Mouse (Mus musculus): ENCODE results near the gene Snx13. TPM values are rescaled to one million over a fixed set of nuclear protein-coding genes. Genes with fewer than 3 reads are reported as not detected.
A peak's percentile ranks its signal among the peaks of the same experiment; 100 is the strongest.

Gene Snx13
- total RNA-seq (2021): 10 to 100 TPM; 36.5 to 37.1 TPM
- long read RNA-seq, experiment 1, full-length matches to known transcripts: 7 of 20 reads
- long read RNA-seq, experiment 1, partial matches to known transcripts: 0 of 20 reads
- long read RNA-seq, experiment 1, other reads (novel, unspliced or antisense): 13 of 20 reads
- long read RNA-seq, experiment 2, full-length matches to known transcripts: 16 of 49 reads
- long read RNA-seq, experiment 2, partial matches to known transcripts: 14 of 49 reads
- long read RNA-seq, experiment 2, other reads (novel, unspliced or antisense): 19 of 49 reads

DNA sequence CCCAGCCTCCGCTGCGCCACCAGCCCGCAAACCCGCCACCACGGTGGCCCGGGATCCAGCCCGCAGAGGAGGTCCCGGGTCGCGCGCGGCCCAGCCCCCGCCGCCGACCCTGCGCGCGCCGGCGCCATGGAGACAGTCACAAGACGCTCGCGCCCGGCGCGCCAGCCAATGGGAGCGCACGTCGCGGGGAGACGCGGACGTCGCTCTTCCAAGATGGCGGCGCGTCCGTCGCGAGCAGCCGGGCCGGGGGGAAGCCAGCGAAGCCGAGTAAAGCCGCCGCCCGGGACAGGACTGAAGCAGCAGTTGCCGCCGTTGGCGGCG is at the start of gene Snx13:
TSS of gene Snx13 (plus strand) at position 188 of the 321 bp plus-strand sequence.
- peak; percentile 84 to 91 for DNase-seq (ENCODE audit: low spot score in 2 of 2)

GRCm38 (mm10) chr12:34997597-34998182 is 49.3 kb upstream of the Snx13 start:
- no peak for DNase-seq (ENCODE audit: low spot score in 2 of 2)

- DNase-seq (ENCODE audit: low spot score in 2 of 2): no peak
Observed at GRCm38 (mm10) chr12:34998778-34999467, 48.1 kb upstream of the Snx13 start.

DNA sequence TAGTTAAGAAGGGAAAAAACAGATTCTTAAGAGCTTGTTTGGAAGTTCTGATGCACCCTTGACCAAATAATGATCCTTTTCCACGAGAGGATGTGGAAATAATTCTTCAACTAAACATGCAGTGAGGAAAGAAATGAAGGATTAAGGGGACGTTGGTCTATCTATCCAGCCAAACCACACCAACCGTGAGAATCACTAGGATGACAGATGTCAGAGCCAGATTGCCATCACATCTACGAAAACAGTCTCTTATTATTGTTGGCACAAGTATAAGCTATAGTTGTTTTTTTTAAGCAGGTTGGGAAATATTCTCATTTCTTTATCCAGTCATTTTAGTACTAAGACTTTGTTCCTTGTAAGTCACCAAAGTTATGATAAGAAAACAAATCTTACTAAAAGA is 46.7 kb upstream of the Snx13 start:
- no peak for DNase-seq (ENCODE audit: low spot score in 2 of 2)

DNA sequence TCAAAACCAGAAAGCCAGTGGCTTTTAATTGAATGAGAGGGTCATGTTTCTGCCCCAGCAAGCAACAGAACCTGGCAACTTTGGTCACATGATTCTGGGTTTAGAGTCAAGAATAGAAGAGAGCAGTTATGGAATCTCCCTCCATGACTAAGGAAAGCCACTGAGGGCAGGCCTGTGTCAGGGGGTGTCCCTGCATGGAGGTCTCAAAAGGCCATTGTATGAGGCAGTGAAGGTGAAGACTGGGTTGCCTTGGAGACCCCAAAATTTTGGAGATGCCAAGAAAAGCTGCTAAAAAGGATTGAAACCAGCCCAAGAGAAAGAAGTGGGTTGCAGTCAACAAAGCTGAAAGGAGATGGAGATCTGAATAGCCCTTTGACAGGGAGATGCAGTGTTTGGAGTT is 41.2 kb upstream of the Snx13 start:
- DNase-seq (ENCODE audit: low spot score in 2 of 2): no peak

GRCm38 (mm10) chr12:35007851-35008250 is 39.1 kb upstream of the Snx13 start:
- DNase-seq (ENCODE audit: low spot score in 2 of 2): no peak

DNA sequence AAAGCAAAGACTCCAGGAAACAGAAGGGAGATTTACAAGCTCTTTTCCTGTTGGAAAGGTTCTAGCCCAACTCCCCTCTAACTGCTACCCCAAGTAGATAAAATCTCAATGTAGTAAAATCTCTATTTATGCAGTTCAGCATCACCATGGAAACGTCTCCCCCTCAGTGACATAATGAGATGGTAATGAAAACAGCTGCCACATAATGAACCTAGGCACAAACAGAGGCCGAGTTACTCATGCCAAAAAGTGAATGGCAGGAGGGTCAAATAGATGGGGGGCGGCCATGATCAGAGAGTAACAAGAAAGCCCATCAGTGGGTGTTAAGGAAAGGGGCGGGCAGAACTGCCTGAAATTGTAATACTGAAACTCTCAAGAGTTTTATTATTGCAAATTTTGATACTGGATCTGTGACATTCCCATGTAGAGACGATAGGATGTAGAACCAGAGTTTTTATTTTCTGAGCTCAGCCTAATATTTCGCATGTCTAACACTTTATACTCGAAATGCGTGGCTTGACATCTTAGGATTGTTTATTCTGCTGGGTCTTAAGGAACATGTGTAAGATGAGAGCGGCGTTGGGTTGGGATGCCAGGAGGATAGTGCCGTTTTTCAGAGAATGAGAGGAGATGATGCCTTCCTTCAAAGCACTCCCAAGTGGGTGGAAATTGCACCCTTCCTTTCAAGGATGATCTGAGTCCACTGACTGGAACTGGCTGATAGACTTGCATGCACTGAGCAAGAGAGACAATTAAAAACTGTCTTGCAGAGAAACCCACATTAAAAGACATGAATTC is 38.4 kb upstream of the Snx13 start:
- DNase-seq (ENCODE audit: low spot score in 2 of 2): no peak

GRCm38 (mm10) chr12:35011462-35011861 is 35.5 kb upstream of the Snx13 start:
- no peak for DNase-seq (ENCODE audit: low spot score in 2 of 2)

DNA sequence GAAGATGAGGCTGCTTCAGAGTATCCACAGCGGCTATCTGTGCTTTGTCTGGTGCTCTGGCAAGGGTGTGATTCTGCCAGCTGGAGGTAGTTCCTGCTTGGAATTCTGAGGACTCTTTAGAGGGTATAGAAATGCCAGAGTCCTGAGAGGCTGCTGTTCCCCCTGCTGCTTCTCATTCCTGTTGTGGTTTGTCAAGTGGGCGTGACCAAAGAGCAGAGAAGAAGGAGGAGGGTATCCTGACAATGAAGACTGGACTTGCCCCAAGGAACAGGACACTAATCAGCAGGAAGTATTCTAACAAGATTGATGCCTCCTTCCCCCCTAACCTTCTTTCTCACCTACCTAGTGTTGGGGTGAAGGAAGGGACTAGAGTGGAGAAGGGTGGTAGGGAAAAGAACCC is 33.0 kb upstream of the Snx13 start:
- no peak for DNase-seq (ENCODE audit: low spot score in 2 of 2)

- DNase-seq (ENCODE audit: low spot score in 2 of 2): no peak
Observed at GRCm38 (mm10) chr12:35016056-35016455, 30.9 kb upstream of the Snx13 start.

DNA sequence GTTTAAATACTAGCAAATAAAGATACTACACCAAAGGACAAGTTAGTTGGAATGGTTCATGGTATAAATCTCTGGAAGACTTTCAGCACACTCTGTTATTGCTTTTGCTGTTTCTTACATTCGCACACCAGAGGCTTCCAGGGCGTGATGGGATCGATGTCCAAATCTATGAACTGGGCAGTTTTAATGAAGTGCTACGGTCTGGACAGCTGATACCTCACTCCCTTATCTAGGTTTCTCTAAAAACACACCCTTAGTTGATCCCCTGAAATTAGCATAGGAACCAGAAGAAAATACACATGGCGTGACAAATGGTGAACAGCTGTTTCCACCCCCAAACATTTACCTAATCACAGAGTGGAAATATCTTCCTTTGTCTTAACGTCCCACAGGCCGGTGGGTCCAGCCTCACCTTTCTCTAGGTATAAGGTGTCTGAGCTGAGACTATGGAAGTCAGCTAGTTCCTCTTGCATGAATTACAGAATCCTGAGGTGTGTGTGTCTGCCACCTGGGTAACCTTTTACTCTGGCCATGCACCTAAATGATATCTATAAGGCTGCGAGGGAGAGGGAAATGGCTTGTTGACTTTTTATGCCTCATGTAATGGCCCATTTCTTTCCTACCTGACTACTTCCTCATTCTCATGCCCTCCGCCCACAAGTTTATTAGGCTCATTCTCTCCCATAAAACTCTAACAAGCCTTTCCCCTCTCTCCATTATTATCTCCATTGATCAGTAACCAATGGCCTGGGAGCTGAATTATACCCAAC is 30.3 kb upstream of the Snx13 start:
- no peak for DNase-seq (ENCODE audit: low spot score in 2 of 2)

DNA sequence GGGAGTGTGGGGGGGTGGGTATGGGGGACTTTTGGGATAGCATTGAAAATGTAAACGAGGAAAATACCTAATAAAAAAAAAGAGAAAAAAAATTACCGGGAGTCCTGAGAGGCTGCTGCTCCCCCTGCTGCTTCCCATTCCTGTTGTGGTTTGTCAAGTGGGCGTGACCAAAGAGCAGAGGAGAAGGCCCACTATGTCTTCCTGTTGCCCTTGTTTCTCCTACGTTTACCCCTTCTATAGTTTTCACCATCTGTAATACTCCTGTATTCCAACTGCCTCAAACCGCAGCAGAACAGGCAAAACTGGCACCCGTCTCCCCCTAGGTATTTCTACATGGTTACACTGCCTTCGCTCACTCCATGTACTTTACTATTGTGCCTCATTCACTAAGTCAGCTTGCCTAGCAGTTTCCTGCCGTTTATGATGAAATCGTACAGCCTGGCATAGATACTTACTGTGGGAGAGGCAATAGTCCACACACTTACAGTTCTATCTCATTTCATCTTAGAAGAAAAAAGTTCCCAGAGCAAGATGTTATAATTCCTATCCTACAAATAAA is 28.2 kb upstream of the Snx13 start:
- DNase-seq (ENCODE audit: low spot score in 2 of 2): no peak

DNA sequence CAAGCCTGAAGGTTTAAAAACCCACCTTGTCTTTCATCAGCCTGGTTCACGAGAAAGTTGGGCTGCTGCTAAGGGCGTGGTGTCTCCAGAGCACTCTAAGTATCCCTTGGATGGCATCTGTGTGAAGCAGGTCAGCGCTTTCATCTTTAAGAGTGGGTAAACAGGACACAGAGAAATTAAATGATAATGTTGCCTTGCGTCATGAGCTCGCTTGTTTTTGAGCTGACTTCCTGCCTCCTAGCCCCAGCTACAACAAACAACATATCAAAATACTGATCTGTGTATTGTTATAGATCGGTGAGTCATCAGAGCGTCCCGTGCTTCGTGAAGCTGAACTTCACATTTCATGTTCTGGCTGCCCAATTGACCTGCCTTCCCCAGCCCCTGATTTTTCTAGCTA is 25.7 kb upstream of the Snx13 start:
- DNase-seq (ENCODE audit: low spot score in 2 of 2): no peak

- DNase-seq (ENCODE audit: low spot score in 2 of 2): no peak
Observed at GRCm38 (mm10) chr12:35022066-35022465, 24.9 kb upstream of the Snx13 start.

DNA sequence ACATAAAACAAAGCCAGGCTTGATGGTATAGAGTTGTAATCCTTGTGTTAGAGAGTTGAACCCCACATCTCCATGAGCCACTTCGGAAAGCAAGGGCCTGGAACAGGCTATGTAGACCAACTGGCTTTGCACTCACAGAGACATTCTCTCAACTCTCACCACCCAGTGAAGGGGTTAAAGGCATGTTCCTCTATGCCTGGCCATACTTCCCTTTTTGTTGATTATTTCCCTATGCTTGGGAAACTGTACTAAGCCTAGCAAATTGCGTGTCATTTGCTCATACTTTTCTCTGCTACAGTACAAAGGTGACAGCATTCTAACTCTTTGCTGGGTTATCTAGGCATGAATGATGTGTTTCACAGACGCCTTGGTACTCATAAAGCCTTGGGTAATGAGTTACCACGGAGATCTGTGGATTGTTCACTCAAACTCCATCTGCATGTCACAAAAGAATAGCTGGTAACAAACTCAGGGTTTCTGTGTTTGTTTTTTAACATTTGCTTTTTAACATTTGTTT is 21.0 kb upstream of the Snx13 start:
- DNase-seq (ENCODE audit: low spot score in 2 of 2): no peak

- no peak for DNase-seq (ENCODE audit: low spot score in 2 of 2)
Observed at GRCm38 (mm10) chr12:35027533-35027932, 19.5 kb upstream of the Snx13 start.

DNA sequence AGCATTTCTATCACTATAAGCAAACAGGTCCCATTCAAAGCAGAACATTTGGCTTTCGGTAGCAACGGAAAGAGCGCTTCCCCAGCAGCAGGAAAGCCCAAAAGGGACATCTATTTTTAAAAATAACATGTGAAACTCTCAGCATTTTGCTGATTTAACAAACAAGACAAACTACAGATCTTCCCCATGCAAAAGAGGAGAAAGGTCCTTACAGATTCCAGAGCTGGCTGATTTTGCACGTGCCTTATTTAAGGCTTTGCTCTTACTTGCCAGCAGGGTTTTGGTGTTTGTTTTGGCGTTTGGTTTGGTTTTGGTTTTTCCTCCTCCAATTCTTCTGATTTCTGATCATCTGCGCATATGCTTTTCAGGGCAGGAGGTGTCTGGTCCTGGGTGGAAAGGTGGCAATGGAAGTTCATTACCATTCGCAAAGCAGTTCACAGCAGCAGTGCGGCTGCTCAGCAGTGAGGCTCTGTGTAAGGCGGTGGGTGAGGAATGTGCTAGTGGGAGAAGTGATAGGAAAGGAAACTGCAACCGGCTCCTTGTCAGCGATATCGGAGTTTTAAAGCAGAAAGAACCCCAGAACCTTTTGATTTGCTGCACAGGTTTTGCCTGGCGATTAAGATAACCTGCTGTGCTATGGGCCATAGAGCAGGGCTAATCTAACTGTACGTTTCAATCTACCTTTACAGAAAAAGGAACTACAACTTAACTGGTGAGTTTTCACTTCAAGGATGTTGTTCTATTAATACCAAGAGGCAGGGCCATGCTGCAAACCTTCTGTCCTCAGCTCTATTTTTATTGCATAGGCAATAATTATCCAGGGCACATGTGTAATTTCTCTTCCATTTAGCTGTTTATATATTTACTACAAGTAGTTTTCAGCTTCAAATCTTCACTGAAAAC is 8.1 kb upstream of the Snx13 start:
- peak in 1 of 2 experiments; percentile 11 for DNase-seq (ENCODE audit: low spot score in 2 of 2)

GRCm38 (mm10) chr12:35039571-35039936 is 7.4 kb upstream of the Snx13 start:
- no peak for DNase-seq (ENCODE audit: low spot score in 2 of 2)

- no peak for DNase-seq (ENCODE audit: low spot score in 2 of 2)
Observed at GRCm38 (mm10) chr12:35041964-35042363, 5.0 kb upstream of the Snx13 start.

Measured in adrenal gland, adult 18-20 months (tissue).